Mouse (Mus musculus) ES-Bruce4 (cell line): Measurements from ENCODE around the gene Gm21680. TPM values are rescaled to one million over a fixed set of nuclear protein-coding genes. Genes with fewer than 3 reads are reported as not detected.
"Not testable (repeated sequence)": the region's sequence is repeated elsewhere in the genome, so short reads cannot be mapped to it uniquely, and the experiment has no call there.

Experiments
- H3K27ac ChIP-seq: 2 replicates; pipeline ENCODE4 v1.5.1; 2012; ENCODE audit warnings: low read length, inconsistent platforms; ENCODE audit not compliant: insufficient read depth
- H3K27me3 ChIP-seq: 2 replicates; pipeline ENCODE4 v1.6.1; 2012; ENCODE audit warnings: mild to moderate bottlenecking, low read length, inconsistent platforms; ENCODE audit not compliant: control insufficient read depth, poor library complexity, insufficient read depth, severe bottlenecking
- H3K36me3 ChIP-seq: 2 replicates; pipeline ENCODE4 v1.6.1; 2012; ENCODE audit warnings: inconsistent platforms, mild to moderate bottlenecking, low read length, moderate library complexity; ENCODE audit not compliant: control insufficient read depth, poor library complexity, insufficient read depth, severe bottlenecking
- H3K4me1 ChIP-seq: one replicate; pipeline ENCODE4 v1.8.1; 2011; ENCODE audit warnings: low read length; ENCODE audit not compliant: control insufficient read depth, insufficient read depth
- H3K4me3 ChIP-seq: 2 replicates; pipeline ENCODE4 v1.5.1; 2011; ENCODE audit warnings: low read depth, mild to moderate bottlenecking, low read length
- H3K9ac ChIP-seq: 2 replicates; pipeline ENCODE4 v1.6.1; 2012; ENCODE audit warnings: low read depth, mild to moderate bottlenecking, inconsistent platforms; ENCODE audit not compliant: poor library complexity, severe bottlenecking
- H3K9me3 ChIP-seq: replicated peaks from 2 replicates; pipeline ENCODE4 v1.6.1; 2012; ENCODE audit warnings: mild to moderate bottlenecking, low read length, inconsistent platforms; ENCODE audit not compliant: control insufficient read depth, poor library complexity, insufficient read depth, severe bottlenecking
- CTCF ChIP-seq: IDR thresholded peaks from one replicate; pipeline ENCODE4 v1.8.1; 2011; ENCODE audit warnings: low read depth, low read length
- polyA plus RNA-seq: library from polyadenylated mRNA; stranded (reverse); fragments of >200 nt; gene quantifications from 2 replicates; pipeline ENCODE4 v1.2.4, GENCODE M21; 2011; ENCODE audit warnings: low read depth; ENCODE audit not compliant: missing spikeins, insufficient read depth, insufficient read length

Gene Gm21680
- not detected in 2 replicates for polyA plus RNA-seq

- H3K4me3 ChIP-seq, H3K36me3 ChIP-seq, H3K9me3 ChIP-seq, H3K4me1 ChIP-seq, H3K27ac ChIP-seq, H3K9ac ChIP-seq, H3K27me3 ChIP-seq: not testable (repeated sequence)
These were observed at the start of gene Gm21680 for GRCm38 (mm10) chr5:25972563-25972962. TSS of gene Gm21680 (minus strand) at chr5:25972663.

DNA sequence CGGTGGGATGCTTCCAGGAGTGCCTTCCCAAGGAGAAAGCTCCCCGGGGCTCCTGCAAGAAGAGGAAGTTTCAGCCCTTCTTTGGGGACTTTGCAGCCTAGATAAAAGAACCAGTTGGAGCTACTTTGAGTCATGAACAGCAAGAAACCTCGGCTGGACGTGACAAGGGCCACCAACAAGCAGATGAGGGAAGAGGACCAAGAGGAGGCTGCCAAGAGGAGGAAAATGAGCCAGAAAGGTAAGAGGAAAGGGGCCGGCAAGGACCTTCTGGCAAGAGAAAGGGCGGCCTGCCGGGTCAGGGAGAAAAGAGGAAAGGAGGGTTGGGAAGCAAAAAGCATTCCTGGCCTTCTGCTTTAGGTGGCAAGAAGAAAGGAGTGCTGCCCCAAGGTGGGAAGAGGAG, 35.2 kb upstream of the Gm21680 start:
- not testable (repeated sequence) for H3K27me3 ChIP-seq, H3K27ac ChIP-seq, H3K4me1 ChIP-seq, H3K9me3 ChIP-seq, H3K4me3 ChIP-seq, H3K9ac ChIP-seq, H3K36me3 ChIP-seq

DNA sequence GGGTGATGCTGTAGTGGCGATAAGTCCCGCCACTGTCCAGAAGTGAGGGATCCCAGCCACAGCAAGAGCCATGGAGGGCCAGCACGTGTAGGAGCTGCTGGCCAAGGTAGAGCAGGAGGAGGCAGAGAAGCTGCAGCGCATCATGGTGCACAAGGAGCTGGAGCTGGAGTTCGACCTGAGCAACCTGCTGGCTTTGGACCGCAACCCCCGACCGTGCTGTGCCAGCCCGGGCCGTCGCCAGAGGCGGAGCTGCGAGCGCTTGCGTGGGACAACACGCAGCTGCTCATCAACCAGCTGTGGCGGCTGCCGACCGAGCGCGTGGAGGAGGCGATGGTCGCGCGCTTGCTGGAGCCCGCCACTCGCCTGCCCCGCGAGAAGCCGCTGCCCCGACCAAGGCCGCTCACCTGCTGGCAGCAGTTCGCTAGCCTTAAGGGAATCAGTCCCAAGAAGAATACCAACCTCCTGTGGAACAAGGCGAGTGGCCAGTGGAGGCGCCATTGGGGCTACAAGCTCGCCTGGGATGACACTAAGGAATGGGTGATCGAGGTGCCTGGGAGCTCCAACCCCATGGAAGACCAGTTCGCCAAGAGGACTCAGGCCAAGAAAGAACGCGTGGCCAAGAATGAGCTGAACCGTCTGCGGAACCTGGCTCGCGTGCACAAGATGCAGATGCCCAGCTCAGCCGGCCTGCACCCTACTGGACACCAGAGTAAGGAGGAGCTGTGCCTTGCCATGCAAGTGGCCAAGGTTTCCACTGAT, 34.7 kb upstream of the Gm21680 start:
- H3K27ac ChIP-seq, H3K9ac ChIP-seq, H3K27me3 ChIP-seq, H3K36me3 ChIP-seq, H3K4me1 ChIP-seq, H3K9me3 ChIP-seq: not testable (repeated sequence)
- H3K4me3 ChIP-seq, result peak overlapping the region; percentile 11
- peak; percentile 14 for TF ChIP-seq CTCF

DNA sequence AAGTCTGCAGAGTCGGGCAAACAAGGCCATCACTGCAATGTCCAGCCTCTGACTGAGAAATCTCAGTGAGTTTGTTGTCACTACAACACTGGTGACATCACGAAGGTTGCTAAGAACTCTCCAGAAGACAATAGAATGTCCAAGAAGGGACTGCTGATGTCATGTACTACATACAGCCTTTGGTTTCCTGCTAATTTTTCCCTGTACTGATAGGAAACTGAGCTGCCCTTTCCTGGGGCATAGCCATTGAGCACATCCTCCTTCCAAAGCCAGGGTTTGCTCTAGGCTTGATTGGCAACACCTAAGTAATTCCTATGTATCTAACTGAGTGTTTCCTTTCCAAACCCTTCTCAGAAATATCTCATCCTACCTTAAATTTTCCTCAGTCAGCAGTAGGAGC, 32.2 kb upstream of the Gm21680 start, which contains the start of gene Gm1979:
Gene Gm1979, minus strand, starts transcription at position 101 of the 400 bp plus-strand sequence.
- not testable (repeated sequence) for H3K27me3 ChIP-seq, H3K4me3 ChIP-seq

DNA sequence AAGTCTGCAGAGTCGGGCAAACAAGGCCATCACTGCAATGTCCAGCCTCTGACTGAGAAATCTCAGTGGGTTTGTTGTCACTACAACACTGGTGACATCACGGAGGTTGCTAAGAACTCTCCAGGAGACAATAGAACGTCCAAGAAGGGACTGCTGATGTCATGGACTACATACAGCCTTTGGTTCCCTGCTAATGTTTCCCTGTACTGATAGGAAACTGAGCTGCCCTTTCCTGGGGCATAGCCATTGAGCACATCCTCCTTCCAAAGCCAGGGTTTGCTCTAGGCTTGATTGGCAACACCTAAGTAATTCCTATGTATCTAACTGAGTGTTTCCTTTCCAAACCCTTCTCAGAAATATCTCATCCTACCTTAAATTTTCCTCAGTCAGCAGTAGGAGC, 16.1 kb upstream of the Gm21680 start, which contains the start of gene Gm21698:
Gene Gm21698, minus strand, starts transcription at position 101 of the 400 bp plus-strand sequence.
- not testable (repeated sequence) for H3K9me3 ChIP-seq, H3K27ac ChIP-seq, H3K4me3 ChIP-seq, H3K36me3 ChIP-seq, H3K27me3 ChIP-seq, H3K9ac ChIP-seq, H3K4me1 ChIP-seq

More for the DNA sequence above, 32.2 kb upstream of the Gm21680 start, which contains the start of gene Gm1979:
- not testable (repeated sequence) for H3K27ac ChIP-seq, H3K9ac ChIP-seq, H3K9me3 ChIP-seq, H3K36me3 ChIP-seq, H3K4me1 ChIP-seq

DNA sequence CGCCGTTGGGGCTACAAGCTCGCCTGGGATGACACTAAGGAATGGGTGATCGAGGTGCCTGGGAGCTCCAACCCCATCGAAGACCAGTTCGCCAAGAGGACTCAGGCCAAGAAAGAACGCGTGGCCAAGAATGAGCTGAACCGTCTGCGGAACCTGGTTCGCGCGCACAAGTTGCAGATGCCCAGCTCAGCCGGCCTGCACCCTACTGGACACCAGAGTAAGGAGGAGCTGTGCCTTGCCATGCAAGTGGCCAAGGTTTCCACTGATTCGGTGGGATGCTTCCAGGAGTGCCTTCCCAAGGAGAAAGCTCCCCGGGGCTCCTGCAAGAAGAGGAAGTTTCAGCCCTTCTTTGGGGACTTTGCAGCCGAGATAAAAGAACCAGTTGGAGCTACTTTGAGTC, 15.4 kb downstream of the Gm21680 start:
- not testable (repeated sequence) for H3K9me3 ChIP-seq, H3K27me3 ChIP-seq, H3K9ac ChIP-seq, H3K4me1 ChIP-seq, H3K36me3 ChIP-seq, H3K27ac ChIP-seq
- peak overlapping the region; percentile 22 for H3K4me3 ChIP-seq

- peak overlapping the region; percentile 22 for H3K4me3 ChIP-seq
- H3K27ac ChIP-seq, result not testable (repeated sequence)
These were observed 15.9 kb downstream of the Gm21680 start for GRCm38 (mm10) chr5:25956611-25957010.

GRCm38 (mm10) chr5:25954317-25954716, 18.1 kb downstream of the Gm21680 start, which contains the start of gene Gm21671:
TSS of gene Gm21671 (minus strand) at chr5:25954417.
- H3K4me3 ChIP-seq, H3K27me3 ChIP-seq, H3K27ac ChIP-seq, H3K9me3 ChIP-seq, H3K4me1 ChIP-seq, H3K36me3 ChIP-seq, H3K9ac ChIP-seq: not testable (repeated sequence)

More at GRCm38 (mm10) chr5:25956611-25957010, 15.9 kb downstream of the Gm21680 start:
- H3K9me3 ChIP-seq, H3K27me3 ChIP-seq, H3K36me3 ChIP-seq, H3K9ac ChIP-seq, H3K4me1 ChIP-seq: not testable (repeated sequence)

- not testable (repeated sequence) for H3K36me3 ChIP-seq, H3K4me1 ChIP-seq, H3K27ac ChIP-seq, H3K9me3 ChIP-seq, H3K9ac ChIP-seq, H3K4me3 ChIP-seq, H3K27me3 ChIP-seq
These were observed 27.1 kb downstream of the Gm21680 start for GRCm38 (mm10) chr5:25945391-25945790.

DNA sequence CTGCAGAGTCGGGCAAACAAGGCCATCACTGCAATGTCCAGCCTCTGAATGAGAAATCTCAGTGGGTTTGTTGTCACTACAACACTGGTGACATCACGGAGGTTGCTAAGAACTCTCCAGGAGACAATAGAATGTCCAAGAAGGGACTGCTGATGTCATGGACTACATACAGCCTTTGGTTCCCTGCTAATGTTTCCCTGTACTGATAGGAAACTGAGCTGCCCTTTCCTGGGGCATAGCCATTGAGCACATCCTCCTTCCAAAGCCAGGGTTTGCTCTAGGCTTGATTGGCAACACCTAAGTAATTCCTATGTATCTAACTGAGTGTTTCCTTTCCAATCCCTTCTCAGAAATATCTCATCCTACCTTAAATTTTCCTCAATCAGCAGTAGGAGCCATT, 30.2 kb downstream of the Gm21680 start, which contains the start of gene Gm21663:
Gene Gm21663, minus strand, starts transcription at position 101 of the 400 bp plus-strand sequence.
- not testable (repeated sequence) for H3K9me3 ChIP-seq, H3K27ac ChIP-seq, H3K4me3 ChIP-seq, H3K9ac ChIP-seq, H3K36me3 ChIP-seq, H3K27me3 ChIP-seq, H3K4me1 ChIP-seq
